Mouse (Mus musculus): ENCODE results near the gene Ncoa1.
"Not testable (repeated sequence)": the region's sequence is repeated elsewhere in the genome, so short reads cannot be mapped to it uniquely, and the experiment has no call there.

The Ncoa1 gene

GRCm38 (mm10) chr12:4392590-4392989 is 84.4 kb downstream of the Ncoa1 start:
- no peak for DNase-seq (ENCODE audit: low spot score)

GRCm38 (mm10) chr12:4392074-4392473 is 84.9 kb downstream of the Ncoa1 start:
- no peak for DNase-seq (ENCODE audit: low spot score)

- DNase-seq (ENCODE audit: low spot score) = peak; percentile 7
Observed at GRCm38 (mm10) chr12:4391256-4391655, 85.7 kb downstream of the Ncoa1 start.

- DNase-seq (ENCODE audit: low spot score) = peak; percentile 7
Observed at GRCm38 (mm10) chr12:4390721-4391120, 86.3 kb downstream of the Ncoa1 start.

- no peak for DNase-seq (ENCODE audit: low spot score)
Observed at GRCm38 (mm10) chr12:4386077-4386719, 90.8 kb downstream of the Ncoa1 start.

GRCm38 (mm10) chr12:4383061-4383460 is 93.9 kb downstream of the Ncoa1 start:
- no peak for DNase-seq (ENCODE audit: low spot score)

- DNase-seq (ENCODE audit: low spot score) = no peak
Observed at GRCm38 (mm10) chr12:4379298-4379957, 97.6 kb downstream of the Ncoa1 start.

GRCm38 (mm10) chr12:4376475-4376874 is 100.5 kb downstream of the Ncoa1 start:
- no peak for DNase-seq (ENCODE audit: low spot score)

GRCm38 (mm10) chr12:4374816-4375493 is 102.0 kb downstream of the Ncoa1 start:
- DNase-seq (ENCODE audit: low spot score) = no peak

GRCm38 (mm10) chr12:4371406-4371805 is 105.6 kb downstream of the Ncoa1 start:
- no peak for DNase-seq (ENCODE audit: low spot score)

GRCm38 (mm10) chr12:4365951-4366350 is 111.0 kb downstream of the Ncoa1 start:
- no peak for DNase-seq (ENCODE audit: low spot score)

GRCm38 (mm10) chr12:4359475-4359874 is 117.5 kb downstream of the Ncoa1 start:
- DNase-seq (ENCODE audit: low spot score) = no peak

GRCm38 (mm10) chr12:4358653-4359052 is 118.3 kb downstream of the Ncoa1 start:
- DNase-seq (ENCODE audit: low spot score) = not testable (repeated sequence)

GRCm38 (mm10) chr12:4358100-4358499 is 118.9 kb downstream of the Ncoa1 start:
- no peak for DNase-seq (ENCODE audit: low spot score)

GRCm38 (mm10) chr12:4356834-4357445 is 120.0 kb downstream of the Ncoa1 start:
- DNase-seq (ENCODE audit: low spot score) = no peak

GRCm38 (mm10) chr12:4355019-4355730 is 121.8 kb downstream of the Ncoa1 start:
- DNase-seq (ENCODE audit: low spot score) = no peak

GRCm38 (mm10) chr12:4343216-4343615 is 133.8 kb downstream of the Ncoa1 start:
- DNase-seq (ENCODE audit: low spot score) = peak; percentile 26

- no peak for DNase-seq (ENCODE audit: low spot score)
Observed at GRCm38 (mm10) chr12:4342087-4342486, 134.9 kb downstream of the Ncoa1 start.

GRCm38 (mm10) chr12:4340325-4340924 is 136.6 kb downstream of the Ncoa1 start:
- DNase-seq (ENCODE audit: low spot score) = no peak

GRCm38 (mm10) chr12:4323604-4324003 is 153.4 kb downstream of the Ncoa1 start:
- DNase-seq (ENCODE audit: low spot score) = no peak

- DNase-seq (ENCODE audit: low spot score) = peak; percentile 15
Observed at GRCm38 (mm10) chr12:4322227-4322626, 154.8 kb downstream of the Ncoa1 start.

- DNase-seq (ENCODE audit: low spot score) = no peak
Observed at GRCm38 (mm10) chr12:4313824-4314223, 163.2 kb downstream of the Ncoa1 start.

Measured in embryo, embryonic 10.5 days (tissue).